Mouse (Mus musculus): ENCODE results near the gene Aptx.

Gene Aptx

DNA sequence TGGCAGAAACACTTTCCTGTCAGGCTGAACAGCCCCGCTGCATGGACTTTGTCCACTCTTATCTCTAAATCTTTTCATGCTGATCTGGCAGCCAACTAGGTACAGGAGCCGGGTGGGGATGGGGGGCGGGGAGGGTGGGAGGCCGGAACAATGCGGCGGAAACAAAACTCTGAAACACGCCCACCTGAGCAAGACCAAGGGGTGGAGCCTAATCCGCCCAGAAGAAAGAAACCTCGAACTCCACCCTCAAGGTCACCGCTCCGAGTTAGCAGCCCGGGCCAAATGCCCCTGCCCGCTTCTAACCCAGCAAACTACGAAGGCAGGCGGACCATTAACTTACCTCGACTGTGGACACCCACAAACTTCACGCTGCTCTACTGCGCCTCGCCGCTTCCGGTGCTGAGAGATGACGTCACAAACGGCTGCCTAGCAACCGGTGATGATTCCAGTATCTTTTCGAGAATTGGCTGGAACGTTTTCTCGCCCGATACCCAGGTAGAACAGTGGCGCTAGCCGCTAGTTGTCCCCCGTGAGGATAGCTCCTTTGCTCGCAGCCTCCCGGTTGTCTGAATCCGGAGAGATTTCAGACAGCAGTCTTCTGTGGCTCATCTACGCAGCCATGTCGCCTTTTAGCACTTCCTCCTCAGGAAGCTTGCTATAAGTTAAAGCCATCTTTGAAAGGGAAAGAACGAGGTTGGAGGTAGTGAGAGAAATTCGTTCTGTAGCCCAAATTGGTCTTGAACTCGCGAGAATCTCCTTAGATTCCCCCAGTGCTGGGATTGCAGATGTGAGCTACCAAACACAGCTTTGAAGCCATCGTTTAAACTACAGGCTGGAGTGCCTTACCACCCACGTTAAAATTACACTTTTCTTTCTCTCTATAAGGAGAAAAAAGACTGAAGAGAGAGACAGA, at the start of gene Aptx:
Gene Aptx, minus strand, starts transcription at position 398 of the 913 bp plus-strand sequence.
- in situ Hi-C loops (cut with MboI; ENCODE audit: unreplicated experiment in 2 of 2): loop anchor here (10.0 to 25.0 kb wide), 5 partner anchors 418 to 1034 kb away; partner anchors contain the start of genes Arid3c (in 1 of the 2), Dctn3 (in 1 of the 2), Dnaic1 (in 1 of the 2) and Fam219a (in 1 of the 2)

DNA sequence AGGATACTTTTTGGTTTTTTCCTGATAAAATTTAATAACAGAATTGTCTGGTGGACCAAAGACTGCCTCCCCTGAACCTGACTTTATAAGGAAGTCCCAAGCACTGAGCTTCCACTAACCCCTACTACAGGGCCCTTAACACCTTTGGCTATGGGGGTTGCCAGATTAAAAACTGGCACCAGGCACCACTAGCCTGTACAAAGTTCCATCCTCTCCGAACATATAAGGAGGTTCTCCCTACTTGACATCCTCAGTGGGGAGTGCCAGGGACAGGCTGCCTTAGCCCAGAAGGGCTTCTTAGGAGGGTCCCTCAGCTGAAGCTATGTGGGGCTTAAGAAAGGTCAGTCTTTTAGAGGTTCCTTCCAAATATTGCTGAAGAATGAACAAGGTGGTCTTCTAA, 32.4 kb upstream of the Aptx start:
- in situ Hi-C loops (cut with MboI; ENCODE audit: unreplicated experiment in 2 of 2): no loop called here

DNA sequence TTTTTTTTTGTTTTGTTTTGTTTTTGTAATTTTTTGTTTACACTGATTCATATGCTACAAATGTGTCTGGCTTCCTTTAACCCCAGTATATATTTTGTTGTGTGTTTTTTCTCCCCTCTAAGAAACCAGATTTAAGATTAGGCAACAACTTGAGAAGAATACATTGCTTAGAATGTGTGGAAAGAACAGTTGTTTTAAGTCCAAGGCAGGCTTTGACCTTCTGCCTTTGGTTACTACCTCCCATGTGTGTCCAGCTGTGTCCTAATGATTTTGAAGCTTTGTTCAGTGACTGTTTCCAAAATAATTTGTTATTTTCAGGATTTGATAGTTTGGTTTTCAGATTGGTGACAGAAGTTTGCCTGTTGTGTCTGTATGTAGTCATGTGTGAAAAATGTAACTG, 28.3 kb upstream of the Aptx start:
- in situ Hi-C loops (cut with MboI; ENCODE audit: unreplicated experiment in 2 of 2): no loop called here

DNA sequence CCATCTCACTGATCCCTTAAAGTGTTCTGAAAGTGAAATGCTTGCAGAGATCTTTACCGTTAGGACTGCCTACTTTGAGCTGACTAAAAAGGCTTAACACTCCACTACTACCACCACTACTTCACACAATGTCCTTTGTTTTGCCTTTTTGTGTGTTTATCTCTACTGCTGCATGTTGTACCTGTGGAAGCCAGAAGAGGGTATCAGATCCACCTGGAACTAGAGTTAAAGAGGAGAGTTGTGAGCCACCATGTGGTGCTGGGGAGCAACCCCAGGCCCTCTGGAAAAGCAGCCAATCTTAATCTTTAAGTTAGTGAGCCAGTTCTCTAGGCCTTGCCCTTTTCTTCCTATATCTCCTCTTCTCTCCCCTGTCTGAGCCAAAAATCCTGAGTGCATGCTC, 24.3 kb upstream of the Aptx start:
- in situ Hi-C loops (cut with MboI; ENCODE audit: unreplicated experiment in 2 of 2): no loop called here

DNA sequence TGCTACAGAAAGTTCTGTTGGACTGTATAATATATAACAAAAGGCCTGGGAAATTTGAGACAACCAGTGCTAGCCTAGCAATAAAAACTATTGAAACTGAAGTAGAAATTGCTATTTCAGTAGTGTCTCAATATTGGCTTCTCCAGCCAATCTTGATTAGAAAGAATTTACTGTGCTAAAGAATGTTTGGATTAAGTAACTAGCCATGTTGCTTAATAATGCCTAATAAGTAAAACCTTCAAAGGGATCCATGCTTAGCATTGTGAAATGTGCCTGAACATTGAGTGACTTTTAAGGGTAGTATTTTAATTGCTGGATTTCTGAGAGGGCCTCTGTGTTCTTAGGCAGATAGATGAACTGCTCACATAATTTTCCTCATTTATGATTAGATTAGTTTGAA, 22.6 kb upstream of the Aptx start:
- in situ Hi-C loops (cut with MboI; ENCODE audit: unreplicated experiment in 2 of 2): no loop called here

DNA sequence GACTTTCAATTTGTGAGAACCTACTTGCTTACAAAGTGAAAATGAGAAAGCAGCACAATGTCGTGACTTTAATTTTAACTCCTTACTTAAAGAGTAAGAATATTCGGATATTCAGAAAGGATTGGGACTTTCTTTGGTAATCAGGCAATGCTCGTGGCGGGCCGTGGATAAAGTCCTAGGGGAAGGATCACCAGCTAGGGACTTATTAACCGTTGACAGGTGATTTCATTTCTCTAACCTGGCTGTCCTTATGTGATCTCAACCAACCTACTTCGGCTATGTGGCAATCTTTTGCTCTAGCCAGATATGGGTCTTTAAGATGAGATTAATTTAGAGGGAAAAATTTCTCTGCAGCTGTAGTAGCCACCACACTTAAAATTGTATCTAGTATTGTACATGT, 22.1 kb upstream of the Aptx start:
- in situ Hi-C loops (cut with MboI; ENCODE audit: unreplicated experiment in 2 of 2): no loop called here

DNA sequence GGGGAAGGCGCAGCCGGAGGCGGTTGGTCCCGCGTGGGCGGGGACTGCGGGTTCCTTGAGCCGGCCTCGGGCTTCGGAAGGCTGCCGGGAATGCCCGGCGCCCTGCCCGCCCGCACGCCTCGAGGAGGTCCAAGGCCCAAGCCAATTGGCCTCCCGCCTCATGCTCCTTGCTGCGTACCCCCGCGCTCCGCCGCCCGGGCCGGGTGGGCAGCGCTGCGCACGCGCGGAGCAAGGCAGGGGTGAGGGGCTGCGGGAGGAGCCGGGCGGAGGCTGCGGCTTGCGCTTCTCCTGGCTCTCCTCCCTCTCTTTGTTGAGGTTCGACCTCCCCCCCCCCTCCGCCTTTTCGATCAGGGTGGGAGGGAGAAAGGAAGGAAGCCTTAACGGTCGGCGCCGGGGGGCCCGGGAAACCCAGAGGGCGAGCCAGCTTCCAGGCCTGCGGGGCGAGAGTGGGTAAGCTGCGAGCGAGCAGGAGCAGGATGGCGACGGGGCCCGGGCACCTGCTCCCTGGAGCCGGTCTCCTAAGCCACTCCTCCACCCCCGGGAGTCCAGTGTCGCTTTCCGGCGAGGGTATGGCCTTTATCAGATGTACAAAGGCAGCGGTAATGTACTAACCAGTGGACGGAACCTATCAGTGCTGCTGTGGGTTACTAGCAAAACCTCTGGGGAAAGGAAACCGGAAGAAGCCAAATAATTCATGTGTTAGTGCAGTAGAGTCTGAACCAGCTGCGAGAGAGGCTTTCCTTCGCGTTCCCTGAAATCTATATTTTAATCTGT, 19.9 kb upstream of the Aptx start:
- in situ Hi-C loops (cut with MboI; ENCODE audit: unreplicated experiment in 2 of 2): loop anchor here (25.0 kb wide), 3 partner anchors 839 to 1014 kb away; partner anchors contain the start of genes Arid3c (in 1 of the 2), Dctn3 (in 1 of the 2), Dnaic1 (in 1 of the 2) and Fam219a (in 1 of the 2)

DNA sequence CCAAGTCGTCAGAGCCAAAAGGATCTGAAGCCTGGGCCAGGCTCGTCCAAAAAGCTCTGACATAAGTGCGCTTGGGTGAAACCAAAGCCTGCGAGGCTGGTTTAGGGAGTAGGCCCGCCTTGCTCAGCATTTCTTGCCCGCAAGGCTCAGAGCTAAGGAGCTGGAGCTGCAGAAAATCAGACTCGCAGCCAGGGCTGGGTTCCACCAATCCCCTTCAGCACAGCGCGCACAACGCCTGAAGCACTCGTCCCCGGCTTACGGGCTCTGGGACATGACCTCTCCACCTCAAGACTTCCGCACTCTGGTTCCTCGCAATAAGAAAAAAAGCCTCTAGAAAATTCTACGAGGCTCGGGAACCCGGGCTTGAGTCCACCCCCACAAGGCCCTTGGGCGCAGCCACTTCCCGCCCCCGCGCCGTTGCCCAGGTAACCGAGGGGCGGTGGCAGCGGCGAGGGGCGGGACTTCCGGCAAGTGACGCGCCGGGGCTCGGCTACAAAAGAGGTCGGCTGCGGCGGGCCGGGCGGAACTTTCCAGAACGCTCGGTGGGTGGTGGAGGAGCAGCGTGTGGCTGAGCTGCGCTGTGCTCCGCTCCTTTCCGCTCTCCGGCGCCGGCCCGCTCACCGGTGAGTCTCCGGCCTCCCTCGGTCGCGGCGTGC, 19.1 kb upstream of the Aptx start, which contains the start of gene Dnaja1:
Gene Dnaja1, plus strand, starts transcription at position 140 of the 656 bp plus-strand sequence.
- in situ Hi-C loops (cut with MboI; ENCODE audit: unreplicated experiment in 2 of 2): loop anchor here (25.0 kb wide), 3 partner anchors 840 to 1015 kb away; partner anchors contain the start of genes Arid3c (in 1 of the 2), Dctn3 (in 1 of the 2), Dnaic1 (in 1 of the 2) and Fam219a (in 1 of the 2)

DNA sequence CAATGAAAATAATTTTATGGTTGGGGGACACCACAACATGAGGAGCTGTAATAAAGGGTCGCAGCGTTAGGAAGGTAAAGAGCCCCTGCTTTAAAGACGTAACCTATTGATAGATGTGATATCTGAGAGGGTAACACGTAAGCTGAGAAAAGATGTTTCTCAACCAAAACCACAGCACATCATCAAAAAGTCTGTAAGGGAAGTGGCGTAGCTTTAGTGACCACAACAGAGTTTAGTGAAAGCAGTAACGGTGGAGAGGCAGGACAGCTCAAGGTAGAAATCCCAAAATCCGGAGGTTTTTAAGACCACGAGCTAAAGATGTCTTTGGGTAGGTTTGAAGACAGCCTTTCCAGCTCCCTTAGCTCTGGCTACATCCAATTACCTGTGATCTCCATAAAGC, 17.9 kb upstream of the Aptx start:
- in situ Hi-C loops (cut with MboI; ENCODE audit: unreplicated experiment in 2 of 2): loop anchor here (25.0 kb wide), 3 partner anchors 841 to 1016 kb away; partner anchors contain the start of genes Arid3c (in 1 of the 2), Dctn3 (in 1 of the 2), Dnaic1 (in 1 of the 2) and Fam219a (in 1 of the 2)

DNA sequence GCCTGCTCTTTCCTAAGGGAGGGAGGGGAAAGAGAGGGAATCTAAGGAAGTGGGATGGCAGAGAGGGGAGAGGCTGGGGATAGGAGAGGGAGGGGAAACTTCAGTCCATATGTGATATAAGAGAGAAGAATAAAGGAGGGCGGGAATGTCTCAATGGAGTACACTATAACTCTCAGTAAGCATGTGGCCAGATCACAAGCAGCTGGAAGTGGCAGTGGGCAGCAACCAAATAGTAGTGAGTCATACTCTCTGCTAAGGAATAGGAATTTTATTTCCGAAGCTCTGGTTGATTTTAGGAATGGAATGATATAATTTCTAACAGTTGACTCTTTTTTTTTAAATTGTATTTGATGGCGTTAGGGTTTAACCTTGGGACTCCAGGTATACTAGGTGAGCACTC, 14.1 kb upstream of the Aptx start:
- in situ Hi-C loops (cut with MboI; ENCODE audit: unreplicated experiment in 2 of 2): loop anchor here (25.0 kb wide), 3 partner anchors 845 to 1020 kb away; partner anchors contain the start of genes Arid3c (in 1 of the 2), Dctn3 (in 1 of the 2), Dnaic1 (in 1 of the 2) and Fam219a (in 1 of the 2)

DNA sequence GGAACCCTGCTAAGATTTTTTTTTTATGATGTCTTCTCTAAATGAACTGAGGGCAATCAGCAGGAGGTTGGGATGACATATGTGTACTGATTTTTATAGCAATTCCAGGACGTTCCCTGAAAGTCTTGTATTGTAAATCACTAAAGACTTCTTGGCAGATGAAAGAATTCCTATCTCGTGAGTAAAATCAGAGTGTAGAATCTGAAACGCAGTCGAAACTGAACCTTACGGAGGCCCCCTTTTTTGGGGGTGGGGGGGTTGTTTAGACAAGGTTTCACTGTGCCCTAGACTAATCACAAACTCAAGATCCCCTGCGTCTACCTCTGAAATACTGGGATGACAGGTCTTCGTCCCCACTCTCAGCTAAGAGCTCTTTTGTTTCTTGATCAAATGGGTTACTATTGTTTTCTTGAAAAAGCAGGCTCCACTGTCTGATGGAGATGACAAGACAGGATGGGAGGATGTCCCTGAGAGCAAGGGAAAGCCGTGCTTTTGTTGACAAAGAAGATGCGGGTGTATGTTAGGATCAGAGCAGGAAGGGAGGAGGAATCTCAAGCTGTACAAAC, 799 bp upstream of the Aptx start:
- in situ Hi-C loops (cut with MboI; ENCODE audit: unreplicated experiment in 2 of 2): loop anchor here (10.0 to 25.0 kb wide), 5 partner anchors 419 to 1034 kb away; partner anchors contain the start of genes Arid3c (in 1 of the 2), Dctn3 (in 1 of the 2), Dnaic1 (in 1 of the 2) and Fam219a (in 1 of the 2)

DNA sequence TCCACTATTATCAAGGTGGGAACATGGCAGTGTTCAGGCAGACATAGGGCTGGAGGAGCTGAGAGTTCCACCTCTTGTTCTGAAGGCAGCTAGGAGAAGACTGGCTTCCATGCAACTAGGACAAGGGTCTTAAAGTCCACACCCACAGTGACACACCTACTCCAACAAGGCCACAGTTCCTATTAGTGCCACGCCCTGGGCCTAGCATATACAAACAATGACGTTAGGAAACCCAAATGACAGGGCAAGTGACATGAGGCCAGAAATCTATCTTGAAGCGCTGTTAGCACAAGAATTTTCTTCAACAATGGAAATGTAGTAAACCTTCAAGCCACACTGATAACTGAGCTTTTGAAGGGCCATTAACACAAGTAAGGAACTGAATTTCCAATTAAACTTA, 1.2 kb downstream of the Aptx start:
- in situ Hi-C loops (cut with MboI; ENCODE audit: unreplicated experiment in 2 of 2): loop anchor here (10.0 to 25.0 kb wide), 5 partner anchors 417 to 1036 kb away; partner anchors contain the start of genes Arid3c (in 1 of the 2), Dctn3 (in 1 of the 2), Dnaic1 (in 1 of the 2) and Fam219a (in 1 of the 2)

DNA sequence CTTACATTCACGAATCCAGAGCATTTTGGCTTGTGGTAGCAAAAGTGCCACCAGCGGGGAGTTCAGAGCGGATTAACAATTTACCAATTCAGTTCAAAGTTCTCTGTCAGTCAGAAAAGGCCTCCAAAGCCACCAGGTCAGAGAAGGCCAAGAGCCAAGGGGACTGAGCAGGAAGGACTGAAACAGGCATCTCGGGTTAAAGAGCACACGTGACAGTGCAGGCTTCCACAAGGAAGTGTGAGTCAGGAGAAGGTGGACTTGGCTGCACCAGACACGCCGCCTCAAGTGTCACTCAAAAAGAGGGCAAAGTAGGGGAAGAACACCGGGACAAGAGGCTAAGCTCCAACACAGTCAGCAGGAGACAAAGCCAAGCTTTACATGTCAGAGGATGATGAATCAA, 2.8 kb downstream of the Aptx start:
- in situ Hi-C loops (cut with MboI; ENCODE audit: unreplicated experiment in 2 of 2): loop anchor here (10.0 to 25.0 kb wide), 5 partner anchors 415 to 1037 kb away; partner anchors contain the start of genes Arid3c (in 1 of the 2), Dctn3 (in 1 of the 2), Dnaic1 (in 1 of the 2) and Fam219a (in 1 of the 2)

DNA sequence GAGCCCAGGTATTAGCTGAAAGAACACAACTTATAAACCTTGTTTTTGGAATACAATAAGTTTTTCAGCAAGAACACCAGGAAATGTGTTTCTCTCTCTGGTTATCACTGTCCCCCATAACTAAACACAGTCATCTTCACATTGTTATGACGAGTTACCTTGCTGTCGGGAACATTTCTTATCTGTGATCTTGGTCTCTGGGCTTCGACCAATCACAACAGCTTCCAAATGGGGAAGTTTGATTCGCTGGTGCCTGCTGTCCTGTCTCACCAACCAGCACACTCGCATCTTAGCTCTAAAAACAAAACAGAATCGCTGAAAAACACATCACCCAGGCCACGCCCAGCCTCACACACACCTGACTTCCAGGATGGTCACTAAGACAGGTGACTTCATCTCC, 5.9 kb downstream of the Aptx start:
- in situ Hi-C loops (cut with MboI; ENCODE audit: unreplicated experiment in 2 of 2): no loop called here

DNA sequence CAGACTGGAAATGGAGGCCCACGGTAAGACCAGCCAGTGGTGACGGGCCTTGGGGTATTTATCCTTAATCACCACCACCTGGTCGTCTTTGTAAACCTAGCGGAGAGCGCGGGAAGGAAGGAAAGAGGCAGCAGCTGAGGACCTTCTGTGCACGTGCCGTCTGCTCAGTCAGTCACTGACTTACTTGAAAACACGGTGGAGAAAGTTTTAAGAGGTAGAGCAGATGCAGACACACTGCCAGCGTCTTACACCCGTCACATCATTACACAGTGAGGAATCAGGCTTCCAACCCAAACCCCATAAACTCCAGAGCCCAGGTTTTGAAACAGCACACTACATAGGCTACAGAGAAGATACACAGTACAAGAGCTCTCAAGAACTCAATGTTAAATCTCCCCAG, 11.9 kb downstream of the Aptx start:
- in situ Hi-C loops (cut with MboI; ENCODE audit: unreplicated experiment in 2 of 2): no loop called here

DNA sequence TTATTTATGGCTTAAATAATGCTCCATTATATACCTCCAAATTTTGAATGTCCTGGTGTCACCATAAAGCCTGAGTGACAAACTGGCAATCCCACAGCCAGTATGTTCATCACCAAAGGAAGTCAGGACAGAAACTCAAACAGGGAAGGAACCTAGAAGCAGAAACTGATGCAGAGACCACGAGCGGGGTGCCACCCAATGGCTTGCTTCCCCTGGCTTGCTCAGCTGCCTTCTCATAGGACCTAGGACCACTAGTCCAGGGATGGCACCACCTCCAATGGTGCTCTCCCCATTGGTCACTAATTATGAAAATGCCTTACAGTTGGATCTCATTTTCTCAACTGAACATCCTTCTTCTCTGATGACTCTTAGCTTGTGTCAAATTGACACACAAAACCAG, 19.7 kb downstream of the Aptx start:
- in situ Hi-C loops (cut with MboI; ENCODE audit: unreplicated experiment in 2 of 2): loop anchor here (5.0 kb wide), 2 partner anchors 386 to 541 kb away; partner anchors contain the start of gene Aco1 (in 1 of the 2)

DNA sequence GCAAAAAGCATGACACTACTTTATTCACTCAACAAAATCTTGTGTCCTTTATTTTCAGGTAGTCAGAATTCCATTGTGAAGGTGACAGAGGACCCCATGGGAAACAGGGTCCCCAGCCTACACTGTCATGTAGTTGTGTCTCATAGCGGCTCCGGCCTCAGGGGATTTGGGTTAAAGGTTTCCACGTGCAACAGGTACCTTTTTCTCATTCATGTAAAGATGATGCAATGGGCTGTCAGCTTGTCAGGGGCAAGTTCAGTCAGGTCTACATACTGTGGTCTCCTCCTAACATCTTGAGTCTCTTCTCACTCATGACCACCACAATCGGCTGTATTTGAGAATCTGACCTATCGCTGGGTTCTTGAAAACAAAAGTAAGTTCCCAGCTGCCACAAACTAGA, 20.6 kb downstream of the Aptx start:
- in situ Hi-C loops (cut with MboI; ENCODE audit: unreplicated experiment in 2 of 2): loop anchor here (5.0 kb wide), 2 partner anchors 385 to 540 kb away; partner anchors contain the start of gene Aco1 (in 1 of the 2)

DNA sequence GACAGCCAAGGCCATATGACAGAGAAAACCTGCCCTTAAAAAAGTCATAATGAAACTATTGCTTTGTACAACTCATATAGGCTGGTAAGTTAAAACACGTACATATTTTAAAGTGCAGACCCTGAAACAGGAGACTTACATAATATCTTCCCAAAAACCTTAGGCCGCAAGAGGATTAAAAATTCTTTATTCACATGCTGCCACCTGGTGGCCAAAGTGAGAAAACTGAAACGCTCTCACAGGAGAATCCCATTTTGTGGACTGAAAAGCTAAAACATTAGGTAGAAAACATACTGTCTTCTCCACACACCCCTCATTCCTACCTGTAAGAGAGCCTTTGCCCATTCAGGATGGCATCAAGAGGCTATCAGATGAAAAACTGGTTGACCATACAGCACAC, 21.1 kb downstream of the Aptx start:
- in situ Hi-C loops (cut with MboI; ENCODE audit: unreplicated experiment in 2 of 2): loop anchor here (5.0 kb wide), 2 partner anchors 385 to 540 kb away; partner anchors contain the start of gene Aco1 (in 1 of the 2)
